ENCODE assay signal across 8 mouse cellular contexts in genomic region chr14:73508630-73509395, GRCm38 (mm10).
"Had no signal": no experiment of that assay in that cellular context is flagged by ENCODE, and none has a peak within 500 bp of the region (broad histone marks: within the 10 kb centered on the region; RNA-seq: fewer than 3 reads in every experiment).

No protein-coding gene starts in this region.

- H3K27ac ChIP-seq: kidney, postnatal 0 days; left cerebral cortex, adult 2 months; liver, embryonic 13.5 days; neural tube, embryonic 13.5 days had no signal

- H3K27me3 ChIP-seq: liver, embryonic 13.5 days; neural tube, embryonic 13.5 days had no signal

- H3K9me3 ChIP-seq: liver, embryonic 13.5 days; neural tube, embryonic 13.5 days had no signal

- H3K4me2 ChIP-seq: midbrain, embryonic 11.5 days; neural tube, embryonic 13.5 days had no signal

- DNase-seq: retina, postnatal 1 day; right cerebral cortex, postnatal 25 days; thymus, adult 2 months had no signal

- H3K4me3 ChIP-seq: left cerebral cortex, adult 2 months had no signal

- H3K9ac ChIP-seq: neural tube, embryonic 13.5 days had no signal
